Mouse (Mus musculus) hindbrain, embryonic 13.5 days (tissue): Measurements from ENCODE around the gene Tcn2. TPM values are rescaled to one million over a fixed set of nuclear protein-coding genes. Genes with fewer than 3 reads are reported as not detected.

ENCODE experiments used
- ATAC-seq: fragments of 200-750 bp; cut with Nextera tagmentation; 2 replicates; pipeline ENCODE4 v1.8.0; 2017; ENCODE audit warnings: moderate TSS enrichment; ENCODE audit not compliant: low FRiP score
- H3K27ac ChIP-seq: fragments of 300-500 bp; sonication (generic); 2 replicates; pipeline ENCODE4 v1.5.1; 2015; ENCODE audit warnings: inconsistent platforms, mild to moderate bottlenecking, moderate library complexity
- H3K27me3 ChIP-seq: fragments of 300-500 bp; sonication (generic); 2 replicates; pipeline ENCODE4 v1.6.1; 2015; ENCODE audit warnings: mild to moderate bottlenecking, inconsistent platforms
- H3K36me3 ChIP-seq: fragments of 300-500 bp; sonication (generic); 2 replicates; pipeline ENCODE4 v1.6.1; 2015; ENCODE audit warnings: mild to moderate bottlenecking, inconsistent platforms
- H3K4me1 ChIP-seq: fragments of 300-500 bp; sonication (generic); replicated peaks from 2 replicates; pipeline ENCODE4 v1.6.1; 2015; ENCODE audit warnings: inconsistent platforms
- H3K4me2 ChIP-seq: fragments of 300-500 bp; sonication (generic); 2 replicates; pipeline ENCODE4 v1.6.1; 2015; ENCODE audit warnings: inconsistent platforms, mild to moderate bottlenecking, moderate library complexity
- H3K4me3 ChIP-seq: fragments of 300-500 bp; sonication (generic); 2 replicates; pipeline ENCODE4 v1.5.1; 2015; ENCODE audit warnings: mild to moderate bottlenecking, inconsistent platforms
- H3K9ac ChIP-seq: fragments of 300-500 bp; sonication (generic); 2 replicates; pipeline ENCODE4 v1.6.1; 2015; ENCODE audit warnings: mild to moderate bottlenecking, inconsistent platforms
- H3K9me3 ChIP-seq: fragments of 300-500 bp; sonication (generic); 2 replicates; pipeline ENCODE4 v1.6.1; 2016; ENCODE audit warnings: inconsistent platforms
- WGBS: fragments of 180-500 bp; shearing (Covaris S2); methylation state at CpG from one replicate; pipeline ENCODE4 v1.1.7; 2015; 5-methylcytosine and 5-hydroxymethylcytosine counted together
- polyA plus RNA-seq: library from polyadenylated mRNA; unstranded; fragments of >200 nt; fragmentation: Nextera tagmentation; extraction: Ambion mirVana; gene quantifications from 2 replicates; pipeline ENCODE4 v1.2.1, GENCODE M21; 2015

Gene Tcn2
- polyA plus RNA-seq, 1 experiment from 2014 or later: 28.5 TPM

DNA sequence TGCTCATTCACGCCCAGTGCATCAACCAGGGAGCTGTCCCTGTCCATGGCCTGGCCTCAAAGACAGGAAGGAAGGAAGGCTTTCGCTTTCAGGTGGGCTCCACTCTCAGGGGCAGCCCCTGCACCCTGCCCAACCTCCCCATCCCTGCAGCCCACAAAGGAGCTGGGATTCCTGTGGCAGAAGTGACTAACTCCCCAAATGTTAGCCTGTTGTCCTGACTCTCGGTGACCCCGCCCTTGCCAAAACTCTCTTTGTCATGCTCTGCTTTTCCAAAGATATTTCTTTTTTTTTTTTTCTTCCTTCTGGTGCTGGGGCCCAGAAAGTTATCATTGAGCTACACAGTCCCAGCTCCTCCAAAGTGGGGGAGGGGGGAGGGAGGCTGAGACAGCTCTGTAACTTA lies 22.7 kb downstream of the Tcn2 start:
- Histone ChIP-seq H3K4me2 (no peak overlapping the region), H3K27me3 (no peaks in the 10 kb centered on the region), H3K4me1 (peaks cover 60% of the 10 kb centered on the region), H3K9me3 (no peaks in the 10 kb centered on the region), H3K36me3 (peaks cover 26% of the 10 kb centered on the region), H3K27ac (no peak overlapping the region), H3K9ac (no peak overlapping the region), H3K4me3 (no peak overlapping the region)
- ATAC-seq: no peak
- WGBS: 92% methylated on average over 4 of the region's 4 CpGs

GRCm38 (mm10) chr11:3905446-3905845 lies 26.5 kb downstream of the Tcn2 start:
- no peak for ATAC-seq
- WGBS: 90% methylated on average over 1 of the region's 1 CpGs
- peaks cover 38% of the 10 kb centered on the region for H3K36me3 ChIP-seq
- H3K4me3 ChIP-seq: no peak overlapping the region
- no peaks in the 10 kb centered on the region for H3K27me3 ChIP-seq
- H3K27ac ChIP-seq: no peak overlapping the region; the same call in 1 of the 2 replicates
- peaks cover 39% of the 10 kb centered on the region for H3K4me1 ChIP-seq
- no peak overlapping the region for H3K9ac ChIP-seq
- no peaks in the 10 kb centered on the region for H3K9me3 ChIP-seq
- H3K4me2 ChIP-seq: no peak overlapping the region

DNA sequence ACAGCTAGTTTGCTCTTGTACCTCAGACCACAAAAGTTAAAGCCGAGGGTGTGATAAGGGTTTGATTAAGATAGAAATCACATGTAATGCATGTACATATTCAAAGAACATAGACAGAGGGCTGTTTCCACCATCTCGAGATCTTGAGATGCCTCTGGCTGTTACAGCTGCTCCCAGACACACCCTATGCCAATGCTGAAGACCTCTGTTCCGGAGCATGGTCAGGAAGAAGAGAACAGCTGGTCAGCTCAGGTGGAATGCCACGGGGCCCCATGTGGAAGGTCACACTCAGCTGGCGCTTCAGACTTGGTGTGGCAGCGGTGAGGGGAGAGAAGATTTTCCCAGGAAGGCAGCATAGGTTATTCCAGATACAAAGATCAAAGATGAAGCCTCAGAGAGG lies 27.3 kb downstream of the Tcn2 start:
- Histone ChIP-seq H3K36me3 (peaks cover 38% of the 10 kb centered on the region), H3K27ac (no peak overlapping the region), H3K9ac (no peak overlapping the region), H3K27me3 (no peaks in the 10 kb centered on the region), H3K9me3 (no peaks in the 10 kb centered on the region), H3K4me3 (no peak overlapping the region), H3K4me2 (no peak overlapping the region), H3K4me1 (peaks cover 38% of the 10 kb centered on the region)
- ATAC-seq: no peak
- 80% methylated on average over 6 of the region's 6 CpGs for WGBS

- Histone ChIP-seq H3K4me2 (no peak overlapping the region), H3K9me3 (no peaks in the 10 kb centered on the region; the same call in 1 of the 2 replicates), H3K36me3 (peaks cover 54% of the 10 kb centered on the region), H3K4me1 (peaks cover 32% of the 10 kb centered on the region), H3K27me3 (no peaks in the 10 kb centered on the region), H3K27ac (no peak overlapping the region), H3K9ac (no peak overlapping the region), H3K4me3 (no peak overlapping the region)
- ATAC-seq: no peak
- 79% methylated on average over 5 of the region's 5 CpGs for WGBS
Observed at GRCm38 (mm10) chr11:3903046-3903445, 28.9 kb downstream of the Tcn2 start.

DNA sequence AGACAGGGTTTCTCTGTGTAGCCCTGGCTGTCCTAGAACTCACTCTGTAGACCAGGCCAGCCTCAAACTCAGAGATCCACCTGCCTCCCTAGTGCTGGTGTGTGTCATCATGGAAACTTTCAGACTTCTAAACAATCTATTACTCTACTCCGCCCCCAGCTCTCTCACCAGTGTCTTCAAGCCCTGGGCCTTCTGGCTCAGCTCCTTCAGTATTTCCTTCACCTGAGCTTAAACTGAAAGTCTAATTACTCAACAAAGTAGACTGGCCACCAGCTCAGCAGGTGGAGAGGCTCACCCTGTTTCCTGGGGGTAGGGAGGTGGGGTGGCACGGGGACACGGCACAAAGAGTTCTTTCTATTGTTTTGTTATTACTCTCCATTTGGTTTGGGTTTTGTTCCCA lies 29.4 kb downstream of the Tcn2 start:
- 89% methylated on average over 3 of the region's 3 CpGs for WGBS
- Histone ChIP-seq H3K4me1 (peaks cover 27% of the 10 kb centered on the region), H3K27ac (no peak overlapping the region), H3K4me3 (no peak overlapping the region), H3K9me3 (no peaks in the 10 kb centered on the region; the same call in 1 of the 2 replicates), H3K4me2 (no peak overlapping the region), H3K27me3 (no peaks in the 10 kb centered on the region), H3K36me3 (peaks cover 57% of the 10 kb centered on the region), H3K9ac (no peak overlapping the region)
- ATAC-seq: no peak

DNA sequence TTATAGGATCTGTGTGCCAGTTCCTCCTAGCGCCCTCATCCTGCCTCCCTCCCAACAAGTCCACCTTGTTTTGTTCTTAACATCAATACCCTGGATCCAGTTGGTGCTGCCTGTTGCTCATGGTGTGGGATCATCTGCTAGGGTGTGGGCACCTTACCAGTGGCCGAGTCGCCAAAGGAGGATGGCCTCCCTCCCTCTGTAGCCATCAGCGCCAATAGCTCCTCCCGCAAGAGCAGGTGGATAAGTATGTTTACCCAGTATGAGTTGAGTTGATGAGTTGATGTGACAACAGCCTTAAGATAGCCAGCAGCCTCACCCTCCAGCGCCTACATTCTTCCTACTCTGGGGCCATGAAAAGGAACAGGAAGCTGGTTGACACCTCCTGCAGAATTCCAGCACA lies 31.7 kb downstream of the Tcn2 start:
- H3K4me1 ChIP-seq: peaks cover 37% of the 10 kb centered on the region
- no peak overlapping the region for H3K4me2 ChIP-seq
- H3K27ac ChIP-seq: no peak overlapping the region
- H3K36me3 ChIP-seq: peaks cover 55% of the 10 kb centered on the region
- no peak overlapping the region for H3K4me3 ChIP-seq
- H3K9ac ChIP-seq: no peak overlapping the region
- no peaks in the 10 kb centered on the region for H3K27me3 ChIP-seq
- ATAC-seq: no peak
- WGBS: 93% methylated on average over 6 of the region's 6 CpGs
- H3K9me3 ChIP-seq: no peaks in the 10 kb centered on the region; the same call in 1 of the 2 replicates

GRCm38 (mm10) chr11:3895933-3896332 lies 36.0 kb downstream of the Tcn2 start:
- peak overlapping the region; percentile 76; the same call in 1 of the 2 replicates for H3K4me2 ChIP-seq
- no peak for ATAC-seq
- peaks cover 32% of the 10 kb centered on the region for H3K36me3 ChIP-seq
- no peak overlapping the region for H3K4me3 ChIP-seq
- peaks cover 35% of the 10 kb centered on the region for H3K4me1 ChIP-seq
- H3K27me3 ChIP-seq: no peaks in the 10 kb centered on the region
- no peak overlapping the region for H3K9ac ChIP-seq
- H3K9me3 ChIP-seq: no peaks in the 10 kb centered on the region; the same call in 1 of the 2 replicates
- WGBS: 100% methylated on average over 1 of the region's 1 CpGs
- H3K27ac ChIP-seq: peak overlapping the region; percentile 4; the same call in 1 of the 2 replicates

DNA sequence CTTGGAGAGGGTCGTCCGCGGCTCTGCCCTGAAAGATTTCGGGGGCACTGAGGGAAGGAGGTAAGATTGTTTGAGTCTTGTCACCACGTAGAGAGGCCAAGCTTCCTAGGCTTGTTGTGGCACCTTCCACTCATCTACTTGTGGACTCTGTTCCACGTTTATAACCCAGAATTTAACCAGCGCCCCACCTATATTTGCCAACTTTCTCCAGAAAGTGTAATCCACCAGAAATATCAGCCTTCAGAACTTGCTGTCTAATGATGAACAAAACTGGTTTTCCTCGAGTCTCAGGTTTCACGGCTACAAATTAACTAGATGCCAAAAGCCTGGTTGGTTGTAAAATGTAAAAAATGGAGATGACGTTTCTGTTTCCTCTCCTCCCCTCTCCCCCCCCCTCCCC lies 36.5 kb downstream of the Tcn2 start:
- 6% methylated on average over 10 of the region's 10 CpGs for WGBS
- H3K4me2 ChIP-seq: peak overlapping the region; percentile 76
- peak overlapping the region; percentile 54 for H3K4me3 ChIP-seq

DNA sequence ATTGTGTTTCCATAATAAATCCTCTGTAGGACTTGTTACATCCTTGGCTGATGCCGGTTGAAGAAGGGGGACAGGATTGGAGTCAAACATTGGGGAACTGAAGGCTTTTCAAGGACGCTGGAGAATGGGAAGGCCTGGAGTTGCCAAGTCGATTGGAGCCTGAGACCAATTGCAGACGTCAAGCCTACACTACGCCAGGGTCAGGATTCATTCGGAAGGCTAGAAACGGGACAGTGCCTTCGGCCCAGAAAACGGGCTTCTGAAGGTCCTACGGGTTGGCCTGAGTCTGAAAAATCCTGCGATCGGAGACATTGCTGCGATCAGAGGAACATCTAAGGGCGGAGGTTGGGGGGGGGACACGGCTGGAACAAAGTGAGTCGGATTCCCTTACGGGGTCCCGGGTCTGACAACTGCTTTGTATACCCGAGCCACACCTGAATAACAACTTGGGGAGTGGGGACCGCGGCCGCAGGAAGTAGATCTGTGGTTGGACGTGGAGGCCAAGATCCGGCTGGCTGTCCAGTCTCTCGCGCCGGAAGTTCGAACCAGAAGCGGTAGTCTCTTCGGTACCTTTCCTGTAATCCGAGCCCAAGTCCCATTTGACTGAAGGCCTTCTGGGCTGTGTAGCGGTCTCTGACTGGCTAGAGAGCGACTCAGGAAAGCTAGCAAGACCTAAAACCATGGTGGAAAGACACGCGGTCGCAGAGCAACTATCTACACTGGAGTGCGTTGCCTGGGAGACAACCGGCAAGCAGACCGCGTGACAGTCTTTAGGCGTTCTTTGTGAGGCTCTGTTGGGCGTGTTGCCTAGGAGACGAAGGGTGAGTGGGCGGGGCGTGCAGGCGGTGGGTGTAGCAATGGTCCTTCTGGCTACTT lies 37.3 kb downstream of the Tcn2 start, which contains the start of the genes 4921536K21Rik and Dusp18:
4921536K21Rik (minus strand) TSS at position 693 of the 876 bp plus-strand sequence.
Dusp18 (plus strand) TSS at position 835 of the 876 bp plus-strand sequence.
- H3K9ac ChIP-seq: peak within 1 kb of the TSS; percentile 77
- 2% methylated on average over 46 of the region's 46 CpGs for WGBS
- H3K4me3 ChIP-seq: peak within 1 kb of the TSS; percentile 54
- H3K9me3 ChIP-seq: no peaks in the 10 kb centered on the region; the same call in 1 of the 2 replicates
- H3K27ac ChIP-seq: peak within 1 kb of the TSS; percentile 84
- H3K4me2 ChIP-seq: peak within 1 kb of the TSS; percentile 76
- H3K36me3 ChIP-seq: peaks cover 32% of the 10 kb centered on the region
- H3K4me1 ChIP-seq: peaks cover 25% of the 10 kb centered on the region
- no peaks in the 10 kb centered on the region for H3K27me3 ChIP-seq
- ATAC-seq: peak; percentile 99

More for the DNA sequence above, 36.5 kb downstream of the Tcn2 start:
- peaks cover 32% of the 10 kb centered on the region for H3K36me3 ChIP-seq
- peaks cover 32% of the 10 kb centered on the region for H3K4me1 ChIP-seq
- ATAC-seq: no peak; the same call in 1 of the 2 replicates
- H3K9ac ChIP-seq: peak overlapping the region; percentile 77
- peak overlapping the region; percentile 84 for H3K27ac ChIP-seq
- no peaks in the 10 kb centered on the region; the same call in 1 of the 2 replicates for H3K9me3 ChIP-seq
- no peaks in the 10 kb centered on the region for H3K27me3 ChIP-seq

DNA sequence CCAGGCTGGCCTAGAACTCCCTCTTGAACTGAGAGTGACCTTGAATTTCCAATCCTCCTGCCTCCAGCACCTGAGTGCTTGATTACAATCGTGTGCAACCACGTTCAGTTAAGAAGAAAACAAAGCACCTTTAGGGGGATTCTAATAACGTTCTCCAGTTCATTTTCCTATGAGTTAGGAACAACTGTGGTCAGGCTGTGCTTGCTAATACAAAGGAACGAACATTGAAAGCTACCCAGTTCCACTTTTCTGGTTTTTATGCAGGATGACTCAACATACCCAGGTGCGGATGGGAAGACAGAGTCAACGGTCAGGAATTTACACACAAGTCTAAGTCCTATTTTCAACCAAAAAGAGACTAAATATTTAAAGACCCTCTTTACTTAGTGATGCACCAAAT lies 38.0 kb downstream of the Tcn2 start:
- Histone ChIP-seq H3K9me3 (no peaks in the 10 kb centered on the region; the same call in 1 of the 2 replicates), H3K4me1 (peaks cover 21% of the 10 kb centered on the region), H3K9ac (no peak overlapping the region), H3K4me2 (peak overlapping the region; percentile 76), H3K4me3 (0 out of 2 replicates have a peak overlapping the region, but pooled peaks have one; percentile 54), H3K27ac (no peak overlapping the region), H3K27me3 (no peaks in the 10 kb centered on the region), H3K36me3 (peaks cover 25% of the 10 kb centered on the region)
- WGBS: 84% methylated on average over 6 of the region's 6 CpGs
- no peak for ATAC-seq

GRCm38 (mm10) chr11:3887331-3887730 lies 44.6 kb downstream of the Tcn2 start:
- Histone ChIP-seq H3K9me3 (no peaks in the 10 kb centered on the region), H3K27ac (no peak overlapping the region), H3K36me3 (no peaks in the 10 kb centered on the region), H3K9ac (no peak overlapping the region), H3K4me1 (peaks cover 4% of the 10 kb centered on the region; the same call in 1 of the 2 replicates), H3K27me3 (no peaks in the 10 kb centered on the region), H3K4me2 (no peak overlapping the region), H3K4me3 (no peak overlapping the region)
- 79% methylated on average over 5 of the region's 5 CpGs for WGBS
- no peak for ATAC-seq

- no peak for ATAC-seq
- Histone ChIP-seq H3K27me3 (no peaks in the 10 kb centered on the region), H3K4me2 (no peak overlapping the region), H3K4me1 (peaks cover 4% of the 10 kb centered on the region; the same call in 1 of the 2 replicates), H3K4me3 (no peak overlapping the region), H3K36me3 (no peaks in the 10 kb centered on the region), H3K27ac (no peak overlapping the region), H3K9ac (no peak overlapping the region), H3K9me3 (no peaks in the 10 kb centered on the region)
- 87% methylated on average over 3 of the region's 3 CpGs for WGBS
Observed at GRCm38 (mm10) chr11:3883711-3884110, 48.2 kb downstream of the Tcn2 start.
